Mouse (Mus musculus): Measurements from ENCODE around the gene Slc6a6.
A peak's percentile ranks its signal among the peaks of the same experiment; 100 is the strongest.

Slc6a6 gene

DNA sequence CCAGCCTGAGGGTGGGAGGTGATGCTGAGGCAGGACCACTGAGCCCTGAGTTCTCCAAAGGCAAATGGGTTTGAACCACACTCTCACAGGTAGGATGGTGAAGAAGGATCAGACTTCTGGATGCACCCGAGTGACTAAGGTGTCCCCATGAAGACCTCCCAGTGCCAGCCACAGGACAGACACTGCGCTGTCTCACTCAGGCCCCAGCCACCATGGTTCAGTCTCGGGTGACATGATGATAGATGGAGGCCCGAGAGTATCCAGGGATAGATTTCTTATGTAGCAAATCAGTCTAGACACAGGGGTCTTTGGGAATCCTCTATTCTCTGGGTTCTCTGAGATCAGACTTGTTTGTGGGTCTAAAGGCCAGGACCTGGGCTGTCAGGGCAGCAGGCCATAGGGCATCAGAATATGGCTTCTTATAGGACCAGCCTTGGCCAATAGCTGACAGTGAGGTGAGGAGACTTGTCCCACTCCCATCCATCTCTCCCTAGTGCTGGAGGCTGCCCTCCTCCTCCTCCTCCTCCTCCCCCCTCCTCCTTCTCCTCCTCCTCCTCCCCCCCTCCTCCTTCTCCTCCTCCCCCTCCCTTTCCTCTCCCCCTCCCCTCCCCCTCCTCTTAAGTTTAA, 36.8 kb downstream of the Slc6a6 start:
- no peak for DNase-seq (ENCODE audit: low spot score in 2 of 2)

DNA sequence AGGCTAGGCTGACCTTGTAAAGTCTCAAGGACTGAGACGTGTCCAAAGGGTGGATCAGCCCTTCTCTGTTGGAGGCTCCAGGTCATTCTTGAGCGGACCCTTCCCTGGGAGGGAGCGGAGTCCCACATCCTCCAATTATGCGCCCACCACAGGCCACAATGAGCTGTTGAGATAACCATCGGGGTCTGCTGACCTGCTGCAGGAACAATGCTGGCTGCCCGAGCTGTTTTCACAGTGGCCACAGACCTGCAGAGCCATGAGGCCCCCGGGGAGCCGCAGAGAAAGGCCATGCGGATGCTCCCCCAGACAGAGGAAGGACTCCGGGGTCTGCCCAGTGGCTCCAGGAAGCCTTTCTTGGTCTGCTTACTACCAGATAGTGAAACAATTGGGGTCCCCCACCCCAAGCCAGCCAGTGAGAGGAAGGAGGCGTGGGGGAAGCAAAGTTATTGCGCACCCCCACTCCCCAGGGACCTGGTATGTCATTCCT, 37.4 kb downstream of the Slc6a6 start:
- no peak for DNase-seq (ENCODE audit: low spot score in 2 of 2)

DNA sequence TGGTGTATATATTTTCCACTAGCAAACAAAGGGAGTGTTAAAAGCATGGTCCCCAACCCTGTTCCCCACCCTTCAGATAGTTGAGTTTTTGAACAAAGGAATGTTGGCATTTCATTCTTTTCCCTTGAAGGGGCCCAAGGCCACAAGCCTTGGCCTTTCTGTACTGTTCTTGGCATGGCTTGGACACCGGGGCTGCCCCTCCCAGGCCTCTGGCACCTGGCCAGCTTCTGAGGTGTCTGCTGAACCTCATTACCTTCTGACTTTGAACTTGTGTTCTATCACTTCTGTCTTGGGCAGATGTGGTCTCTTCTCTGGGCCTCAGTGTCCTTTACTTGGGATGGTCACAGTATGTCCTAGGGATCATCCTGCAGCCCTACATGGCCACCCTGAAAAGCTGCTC, 43.5 kb downstream of the Slc6a6 start:
- no peak for DNase-seq (ENCODE audit: low spot score in 2 of 2)

DNA sequence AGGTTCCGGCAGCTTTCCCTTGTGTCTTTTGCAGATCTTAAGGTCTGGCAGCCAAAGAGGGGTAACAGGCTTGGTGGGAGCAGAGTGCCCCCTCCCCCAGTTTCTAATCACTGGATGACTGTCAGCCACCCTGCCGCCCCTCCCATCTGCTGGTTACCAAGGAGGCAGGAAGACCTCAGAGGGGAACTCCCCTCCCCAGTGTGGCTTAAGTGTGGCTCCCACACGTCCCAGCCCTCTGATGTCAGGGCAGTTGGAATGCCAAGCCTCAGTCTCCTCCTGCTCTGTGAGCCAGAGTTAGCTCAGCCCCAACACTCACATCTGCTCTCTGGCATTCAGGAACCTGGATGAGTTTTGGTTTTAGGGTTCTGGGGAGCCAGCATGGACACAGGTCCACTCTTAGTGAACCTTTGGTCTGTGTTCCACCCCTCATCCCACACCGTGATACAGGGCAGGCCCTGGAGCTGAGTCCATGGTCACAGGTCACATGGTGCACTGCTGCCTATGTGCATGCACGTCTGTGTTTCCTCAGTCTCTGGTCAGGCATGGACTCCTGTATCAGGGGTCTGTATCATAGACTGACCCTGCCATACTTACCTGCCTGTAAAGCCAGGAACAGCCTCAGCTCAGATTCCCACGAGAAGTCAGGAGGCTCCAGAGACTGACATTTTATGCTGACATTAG, 45.2 kb downstream of the Slc6a6 start:
- DNase-seq (ENCODE audit: low spot score in 2 of 2), result no peak

DNA sequence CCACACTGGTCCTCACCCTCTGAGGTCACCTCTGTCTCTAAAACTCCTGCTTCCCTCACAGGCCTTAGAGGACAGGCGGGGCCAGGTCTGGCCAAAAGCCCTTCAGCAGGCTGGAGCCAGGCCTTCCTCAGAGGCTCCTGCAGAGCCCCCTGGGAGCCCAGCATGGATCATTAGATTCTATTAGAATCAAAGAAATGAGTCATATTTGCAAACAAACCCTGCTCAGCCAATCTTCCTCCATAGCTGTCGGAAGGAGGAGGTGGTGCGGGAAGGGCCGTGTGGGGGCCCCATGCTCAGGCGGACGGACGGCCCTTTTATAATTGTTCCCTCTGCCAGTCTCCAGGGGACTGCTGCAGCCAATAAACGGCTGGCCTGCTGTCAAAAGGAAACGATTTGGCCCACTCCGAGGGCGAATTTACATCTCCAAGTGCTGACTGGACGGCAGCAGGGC, 45.8 kb downstream of the Slc6a6 start:
- DNase-seq (ENCODE audit: low spot score in 2 of 2), result no peak

DNA sequence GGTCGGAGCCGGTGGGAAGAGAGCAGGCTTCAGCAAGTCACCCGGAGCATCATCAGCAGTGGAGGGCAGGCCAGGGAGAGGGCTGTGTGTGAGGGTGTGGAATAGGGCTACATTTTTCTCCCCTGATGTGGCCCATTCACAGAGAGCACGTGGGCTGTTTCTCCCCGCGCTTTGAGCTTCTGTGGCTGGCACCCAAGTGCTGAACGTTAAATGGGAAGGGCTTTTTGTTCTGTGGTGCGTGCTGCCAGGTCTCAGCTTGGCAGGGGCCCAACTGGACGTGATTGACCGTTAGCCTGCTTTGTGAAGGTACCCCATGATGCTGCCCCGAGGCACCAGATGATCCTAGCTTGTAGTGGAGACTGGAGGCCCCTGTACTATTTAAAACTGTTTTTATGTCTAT, 48.3 kb downstream of the Slc6a6 start:
- DNase-seq (ENCODE audit: low spot score in 2 of 2), result no peak

DNA sequence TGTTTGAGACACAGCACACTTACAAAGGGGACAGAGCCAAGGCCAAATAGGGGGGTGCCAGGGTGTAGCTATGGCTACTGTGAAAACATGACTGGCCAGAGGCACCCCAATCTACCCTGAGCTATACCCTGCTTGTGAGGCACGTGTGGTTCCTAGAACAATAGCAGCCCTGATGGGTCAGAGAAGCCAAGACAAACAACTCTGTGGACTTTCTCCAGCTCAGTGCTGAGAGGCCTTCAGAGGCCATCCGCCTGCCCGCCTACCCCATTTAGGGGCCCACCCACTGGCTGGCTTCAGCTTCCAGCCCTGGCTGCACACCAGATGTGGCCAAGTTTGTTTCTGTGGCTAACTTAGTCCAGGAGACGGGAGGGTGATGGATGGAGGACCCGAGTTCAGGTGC, 52.6 kb downstream of the Slc6a6 start:
- no peak for DNase-seq (ENCODE audit: low spot score in 2 of 2)

DNA sequence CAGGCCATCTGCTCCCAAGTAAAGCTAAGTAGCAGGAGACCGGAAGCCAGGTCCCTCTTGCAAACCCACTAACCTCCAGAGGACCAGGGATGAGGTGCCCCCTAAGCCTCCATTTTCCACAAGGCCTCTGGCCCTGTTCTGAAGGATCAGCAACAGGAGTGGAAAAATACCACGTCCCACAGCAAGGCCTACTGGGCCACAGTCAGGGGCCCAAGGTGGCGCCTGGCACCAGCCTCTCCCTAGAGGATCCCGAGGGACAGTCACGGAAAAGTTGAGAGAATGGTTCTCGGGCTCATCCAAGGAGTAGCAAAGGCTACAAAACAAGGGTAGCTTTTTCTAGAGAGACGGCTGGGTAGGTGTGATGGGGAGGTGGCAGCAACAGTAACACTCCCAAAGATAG, 53.6 kb downstream of the Slc6a6 start:
- no peak for DNase-seq (ENCODE audit: low spot score in 2 of 2)

DNA sequence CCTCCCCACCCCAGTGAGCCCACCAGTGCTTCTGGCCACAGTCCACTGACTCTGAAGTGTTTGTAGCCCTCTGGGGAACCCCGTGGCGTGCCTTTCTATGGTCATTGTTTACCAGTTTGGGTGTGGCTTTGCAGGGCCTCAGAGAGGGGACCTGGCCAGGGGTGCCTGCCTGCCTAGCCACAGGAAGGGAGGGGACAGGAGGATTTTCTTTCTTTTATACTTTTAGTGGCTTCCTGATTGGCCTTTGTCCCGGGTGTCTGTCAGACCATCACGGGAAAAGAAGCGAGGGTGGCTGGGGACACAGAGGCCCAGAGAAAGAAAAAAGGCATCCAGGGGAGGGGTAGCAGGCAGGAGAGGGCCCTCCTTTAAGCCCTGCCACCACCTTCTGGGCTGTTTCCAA, 54.2 kb downstream of the Slc6a6 start:
- DNase-seq (ENCODE audit: low spot score in 2 of 2), result no peak

DNA sequence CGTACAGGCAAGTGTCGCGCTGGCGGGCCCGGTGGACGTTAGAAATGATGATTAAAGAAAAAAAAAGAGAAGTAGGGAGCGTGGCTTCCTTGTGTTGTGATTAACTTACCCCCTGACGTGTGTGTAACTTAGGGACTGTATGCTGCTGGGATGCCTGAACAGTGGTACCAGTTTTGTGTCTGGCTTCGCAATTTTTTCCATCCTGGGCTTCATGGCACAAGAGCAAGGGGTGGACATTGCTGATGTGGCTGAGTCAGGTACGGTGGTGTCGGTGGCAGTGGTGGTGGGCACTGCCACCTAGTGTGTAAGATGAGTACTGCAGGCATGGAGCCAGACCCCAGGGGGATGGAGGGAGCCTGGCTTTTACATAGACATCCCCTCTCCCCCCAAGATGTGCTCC, 57.2 kb downstream of the Slc6a6 start:
- peak; percentile 41 to 83 for DNase-seq (ENCODE audit: low spot score in 2 of 2)

DNA sequence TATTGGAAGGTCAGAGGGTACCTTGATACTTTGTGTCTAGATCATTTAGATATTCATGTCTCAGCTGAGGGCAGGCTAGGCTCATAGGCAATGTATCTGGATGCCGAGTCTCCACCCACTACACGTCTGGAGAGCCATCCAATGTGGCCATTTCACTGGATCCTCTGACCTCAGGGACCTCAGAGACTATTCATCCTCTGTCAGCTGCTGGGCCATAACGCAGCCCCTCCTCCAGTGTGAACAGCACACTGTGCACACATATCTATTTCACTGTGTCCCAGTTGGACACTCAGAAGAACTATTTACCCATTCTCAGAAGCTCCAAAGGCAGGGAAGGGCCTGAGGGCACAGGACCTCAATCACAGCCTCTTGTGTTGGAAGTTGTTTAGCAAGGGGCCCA, 58.6 kb downstream of the Slc6a6 start:
- no peak for DNase-seq (ENCODE audit: low spot score in 2 of 2)

DNA sequence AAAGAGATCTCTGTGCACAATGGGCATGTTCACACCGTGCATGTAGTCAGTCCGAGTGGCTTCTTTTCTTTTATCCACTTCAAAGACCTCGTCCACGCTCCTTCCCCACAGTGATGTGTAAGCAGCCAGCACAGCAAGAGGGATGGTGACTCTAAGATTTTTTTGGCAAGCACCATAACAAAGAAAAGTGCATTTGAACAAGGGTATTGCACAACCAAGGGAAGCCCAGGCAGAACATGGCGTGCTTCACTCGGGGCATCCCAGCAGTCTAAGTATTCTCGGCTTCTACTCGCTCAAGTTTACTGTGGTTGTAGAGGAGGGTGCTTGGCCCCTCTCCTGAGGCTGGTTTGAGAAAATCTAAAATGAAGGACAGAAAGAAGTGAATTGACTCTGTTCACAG, 59.1 kb downstream of the Slc6a6 start:
- DNase-seq (ENCODE audit: low spot score in 2 of 2), result no peak

DNA sequence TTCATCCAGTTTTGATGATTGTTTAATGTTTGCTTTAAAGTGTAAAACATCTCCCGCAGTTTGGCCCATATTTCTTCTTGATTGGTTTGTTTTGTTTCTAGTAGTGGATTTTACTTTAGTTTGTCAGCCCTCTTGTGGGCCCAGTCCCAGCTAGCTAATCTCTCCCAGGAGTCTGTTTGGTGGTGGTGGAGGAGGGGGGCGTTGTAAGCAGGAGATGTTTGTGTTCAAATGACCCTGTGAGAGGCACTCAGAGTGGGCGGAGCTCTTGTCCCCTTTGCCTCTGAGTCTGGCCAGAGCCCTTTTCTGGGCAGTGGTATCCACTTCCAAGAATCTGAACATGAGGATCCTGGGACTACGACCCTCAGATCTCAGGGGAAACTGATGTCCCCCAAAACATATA, 60.0 kb downstream of the Slc6a6 start:
- DNase-seq (ENCODE audit: low spot score in 2 of 2), result no peak

DNA sequence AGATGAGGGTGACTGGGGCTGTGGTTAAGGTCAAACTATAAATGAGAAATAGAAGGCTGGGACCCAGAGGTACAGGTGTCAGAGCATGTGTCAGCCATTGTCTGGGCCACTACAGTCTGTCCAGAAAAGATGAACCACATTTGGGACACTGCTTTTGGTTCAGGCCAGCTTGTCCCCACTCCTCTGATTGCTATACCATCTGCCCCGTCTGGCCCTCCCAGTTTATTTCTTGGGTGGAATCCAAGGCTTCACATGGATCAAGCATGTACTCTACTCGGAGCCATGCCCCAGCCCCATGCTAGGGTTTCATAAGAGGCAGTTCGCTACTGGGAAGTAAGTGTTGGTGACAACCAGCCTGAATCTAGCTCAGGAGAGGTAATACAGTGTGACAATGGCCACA, 61.4 kb downstream of the Slc6a6 start:
- DNase-seq (ENCODE audit: low spot score in 2 of 2), result no peak

DNA sequence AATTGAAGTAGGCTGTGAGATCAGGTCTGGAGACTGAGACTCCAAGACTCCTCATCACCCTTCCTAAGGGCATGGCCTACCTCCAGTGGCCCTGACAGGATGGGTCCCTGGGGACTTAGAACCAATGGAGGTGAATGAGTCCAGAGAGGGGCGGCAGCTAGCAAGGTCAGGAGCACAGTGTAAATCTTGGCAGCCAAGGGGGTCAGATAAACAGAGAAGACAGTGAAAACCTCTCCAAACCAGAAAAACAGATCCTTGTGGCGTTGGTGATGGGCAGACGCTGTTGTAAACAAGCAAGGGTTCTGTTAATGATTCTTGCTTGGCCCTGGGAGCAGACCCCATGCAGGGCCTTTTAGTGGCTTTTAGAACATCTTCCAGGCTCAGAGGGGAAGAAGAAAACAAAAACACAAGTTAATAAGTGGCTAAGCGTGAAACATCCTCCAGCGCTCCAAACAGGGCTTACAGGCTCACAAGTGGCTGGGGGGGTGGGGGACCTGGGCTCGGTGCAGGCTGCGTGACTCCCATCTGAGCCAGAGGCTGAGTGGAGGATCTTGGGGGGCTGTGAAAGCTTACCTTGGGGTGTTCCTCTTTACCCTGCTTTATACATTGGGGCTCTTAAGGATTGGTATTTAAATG, 62.2 kb downstream of the Slc6a6 start:
- DNase-seq (ENCODE audit: low spot score in 2 of 2), result no peak

DNA sequence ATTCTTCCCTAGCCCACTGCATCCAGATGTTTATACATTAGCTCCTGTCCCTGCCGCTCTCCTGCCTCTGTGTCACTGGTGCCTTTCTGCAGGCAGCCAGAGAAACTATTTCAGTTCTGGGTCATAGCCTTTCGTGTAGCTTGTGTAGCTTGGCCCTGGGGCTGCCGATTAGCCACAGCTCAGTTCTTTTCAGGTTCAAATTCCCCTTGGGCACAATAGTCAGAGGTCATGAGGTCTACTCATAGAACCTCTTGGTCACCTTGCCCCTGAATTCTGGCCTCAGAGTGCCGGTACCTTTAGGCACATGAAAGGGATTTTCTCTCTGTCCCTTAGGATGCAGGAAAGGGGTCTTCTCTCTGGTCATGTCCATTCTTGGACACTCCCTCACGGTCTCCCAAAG, 62.9 kb downstream of the Slc6a6 start:
- no peak for DNase-seq (ENCODE audit: low spot score in 2 of 2)

DNA sequence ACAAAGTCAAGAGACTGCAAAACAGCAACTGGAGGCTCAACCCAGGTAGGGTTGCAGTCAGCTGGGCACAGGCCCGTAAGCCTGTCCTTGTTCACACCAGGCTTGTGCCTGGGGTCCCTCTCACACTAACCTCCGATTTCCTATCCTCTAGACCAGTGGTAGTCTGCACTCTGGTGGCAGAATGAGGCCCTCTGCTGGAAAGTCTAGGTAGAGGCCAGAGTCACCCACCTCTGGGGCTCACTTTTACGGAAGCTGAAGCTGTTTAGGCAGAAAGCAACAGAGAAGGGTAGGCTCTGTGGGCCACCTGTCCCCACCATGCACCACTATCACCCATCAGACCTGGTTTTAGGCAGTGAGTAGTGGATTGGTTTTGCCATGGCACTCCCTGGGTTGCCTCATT, 67.1 kb downstream of the Slc6a6 start:
- DNase-seq (ENCODE audit: low spot score in 2 of 2), result no peak

DNA sequence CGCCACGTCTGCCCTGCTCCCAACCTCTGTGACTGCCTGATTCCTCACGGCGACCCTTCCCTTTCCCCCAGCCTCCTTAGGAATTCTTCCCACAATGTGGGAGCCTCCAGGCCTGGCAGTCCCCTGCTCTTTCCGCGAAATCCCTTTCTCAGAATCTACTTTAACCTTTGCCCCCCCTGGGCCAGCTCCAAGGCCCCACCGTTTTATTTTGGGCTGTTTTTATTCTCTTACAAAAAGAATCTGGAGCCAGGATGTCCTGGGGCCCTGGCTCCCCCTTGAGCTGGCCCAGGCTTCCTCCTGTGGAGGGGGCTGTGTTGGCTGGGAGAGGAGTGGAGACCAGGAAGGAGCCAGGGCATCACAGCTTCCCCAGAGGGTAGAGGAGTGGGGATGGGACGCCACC, 69.0 kb downstream of the Slc6a6 start:
- DNase-seq (ENCODE audit: low spot score in 2 of 2), result no peak

DNA sequence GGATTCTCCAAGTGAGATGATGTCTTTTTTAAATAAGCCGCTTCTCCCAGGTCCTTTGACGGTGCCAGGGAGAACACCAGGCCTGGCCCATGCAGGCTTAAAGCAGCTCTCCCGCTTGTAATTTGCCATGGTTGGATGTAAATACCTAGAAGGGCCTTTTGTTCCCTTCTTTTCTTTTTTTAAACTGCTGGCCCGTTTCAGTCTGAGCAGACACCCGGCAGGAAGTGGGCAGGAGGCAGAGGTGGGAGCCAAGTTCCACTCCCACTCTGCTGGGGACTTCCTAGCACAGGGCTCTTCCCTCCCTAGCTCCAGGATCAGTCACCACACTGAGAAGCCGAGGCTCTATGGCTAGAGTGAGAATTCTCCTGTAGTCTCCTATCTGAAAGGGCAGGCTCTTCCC, 70.2 kb downstream of the Slc6a6 start:
- DNase-seq (ENCODE audit: low spot score in 2 of 2), result no peak

DNA sequence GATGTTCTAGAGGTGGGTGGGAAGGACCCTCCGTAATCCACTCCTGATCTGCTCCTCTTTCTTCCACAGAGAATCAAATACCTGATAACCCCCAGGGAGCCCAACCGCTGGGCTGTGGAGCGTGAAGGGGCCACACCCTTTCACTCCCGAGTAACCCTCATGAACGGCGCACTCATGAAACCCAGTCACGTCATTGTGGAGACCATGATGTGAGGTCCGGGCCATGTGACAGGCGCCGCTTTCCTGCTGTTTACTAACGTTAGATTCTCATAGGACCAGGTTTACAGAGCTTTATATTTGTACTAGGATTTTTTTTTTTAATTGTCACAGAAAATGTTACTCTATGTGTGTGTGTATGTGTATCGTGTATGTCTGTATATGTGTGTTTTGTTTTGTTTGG, 71.0 kb downstream of the Slc6a6 start:
- no peak for DNase-seq (ENCODE audit: low spot score in 2 of 2)

DNA sequence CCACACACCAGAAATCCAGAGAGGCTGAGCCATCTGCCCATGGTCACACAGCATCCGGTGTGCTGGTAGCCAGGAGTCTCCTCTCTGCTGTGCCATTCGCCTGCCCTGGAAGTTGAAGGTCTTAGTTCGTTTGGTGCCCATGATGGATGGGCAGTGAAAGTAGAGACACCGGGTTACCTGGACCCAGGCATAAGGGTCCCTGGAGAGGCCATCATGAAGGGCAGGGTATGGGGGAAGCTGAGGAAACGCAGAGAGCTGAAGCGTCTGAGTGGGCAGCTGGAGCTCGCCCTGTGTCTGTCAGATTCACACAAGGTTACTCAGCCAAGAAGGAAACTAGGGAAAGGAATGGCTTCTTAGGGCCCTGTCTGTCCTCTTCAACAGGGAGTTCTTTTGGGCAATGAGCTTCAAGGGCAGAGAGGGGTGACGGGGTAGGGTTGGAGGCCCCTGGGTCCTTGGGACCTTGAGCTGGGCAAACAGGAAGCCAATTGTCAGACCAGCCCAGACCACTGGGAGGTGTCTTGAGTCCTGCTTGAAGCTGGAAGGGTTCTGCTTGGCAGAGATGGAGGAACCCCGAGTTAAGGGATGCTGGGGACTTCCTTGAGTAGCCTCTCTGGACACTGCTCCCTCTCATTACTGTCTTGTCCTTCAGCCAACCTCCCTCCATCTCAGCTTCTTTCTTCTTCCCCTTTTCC, 78.3 kb downstream of the Slc6a6 start:
- no peak for DNase-seq (ENCODE audit: low spot score in 2 of 2)

DNA sequence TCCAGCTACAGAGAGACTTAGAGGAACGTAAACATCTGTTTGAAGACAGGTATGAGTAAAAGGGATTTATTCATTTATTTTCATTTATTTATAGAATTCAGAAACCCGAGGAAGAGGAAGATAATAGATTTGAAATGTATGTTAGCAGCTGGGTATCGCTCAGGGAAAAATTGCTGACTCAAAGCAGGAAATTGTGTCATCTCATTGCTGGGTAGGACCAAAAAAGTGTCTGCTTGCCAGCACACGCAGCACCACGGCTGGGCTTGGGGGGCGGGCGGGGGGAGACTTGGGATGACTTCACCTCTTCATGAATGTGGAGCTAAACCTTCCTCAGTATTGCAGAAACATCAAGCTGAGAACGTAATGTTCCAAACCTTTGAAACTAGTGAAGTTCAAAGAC, 83.7 kb downstream of the Slc6a6 start:
- no peak for DNase-seq (ENCODE audit: low spot score in 2 of 2)

DNA sequence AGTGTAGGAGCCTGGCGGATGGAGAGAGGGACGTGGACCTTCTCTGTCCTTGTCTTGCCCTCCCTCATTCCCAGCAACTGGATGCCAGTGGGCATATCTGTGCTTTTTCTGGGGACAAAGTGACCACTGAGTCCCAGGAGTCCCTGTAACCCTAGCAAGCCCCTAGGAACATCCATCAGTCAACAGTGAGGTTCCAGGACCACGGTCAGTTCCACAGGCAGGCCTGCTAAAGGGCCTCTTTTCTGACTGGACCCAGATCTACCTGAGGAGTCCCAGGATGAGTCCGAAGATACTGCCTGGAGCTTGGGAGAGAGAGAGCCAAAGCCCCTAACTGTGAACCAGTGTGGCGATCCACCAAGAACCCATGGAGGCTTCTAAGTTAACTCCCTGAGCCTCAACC, 90.1 kb downstream of the Slc6a6 start:
- DNase-seq (ENCODE audit: low spot score in 2 of 2), result no peak
